Mouse (Mus musculus): Measurements from ENCODE around the gene Gm49322.
A peak's percentile ranks its signal among the peaks of the same experiment; 100 is the strongest.
"Not testable (repeated sequence)": the region's sequence is repeated elsewhere in the genome, so short reads cannot be mapped to it uniquely, and the experiment has no call there.

Gene Gm49322

GRCm38 (mm10) chr10:80605721-80606120, at the start of gene Gm49322:
Gene Gm49322, plus strand, starts transcription at chr10:80606021.
- not testable (repeated sequence) for DNase-seq (ENCODE audit: low read depth)

- peak; percentile 74 for DNase-seq (ENCODE audit: low read depth)
These were observed 48.4 kb upstream of the Gm49322 start for GRCm38 (mm10) chr10:80557346-80557965.

DNA sequence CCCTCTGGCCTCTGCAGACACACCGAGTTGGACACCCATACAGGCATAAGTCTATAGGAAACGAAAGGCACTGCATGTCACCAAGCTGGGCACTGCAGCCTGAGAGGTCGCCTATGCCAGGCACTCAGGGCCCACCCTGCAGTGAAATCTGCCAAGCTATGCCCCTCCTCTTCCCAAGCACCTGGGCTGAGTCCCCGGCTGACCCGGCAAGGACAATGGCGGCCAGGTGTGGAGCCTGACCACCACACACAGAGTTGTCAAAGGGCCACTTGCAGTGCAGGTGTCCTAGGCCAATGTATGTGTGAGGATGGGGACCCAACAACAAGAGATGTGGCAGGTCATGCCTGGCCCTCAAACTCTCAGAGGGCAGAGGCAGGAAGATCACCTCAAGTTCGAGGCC, 46.4 kb upstream of the Gm49322 start:
- DNase-seq (ENCODE audit: low read depth) = no peak

- no peak for DNase-seq (ENCODE audit: low read depth)
These were observed 45.2 kb upstream of the Gm49322 start for GRCm38 (mm10) chr10:80560621-80561020.

DNA sequence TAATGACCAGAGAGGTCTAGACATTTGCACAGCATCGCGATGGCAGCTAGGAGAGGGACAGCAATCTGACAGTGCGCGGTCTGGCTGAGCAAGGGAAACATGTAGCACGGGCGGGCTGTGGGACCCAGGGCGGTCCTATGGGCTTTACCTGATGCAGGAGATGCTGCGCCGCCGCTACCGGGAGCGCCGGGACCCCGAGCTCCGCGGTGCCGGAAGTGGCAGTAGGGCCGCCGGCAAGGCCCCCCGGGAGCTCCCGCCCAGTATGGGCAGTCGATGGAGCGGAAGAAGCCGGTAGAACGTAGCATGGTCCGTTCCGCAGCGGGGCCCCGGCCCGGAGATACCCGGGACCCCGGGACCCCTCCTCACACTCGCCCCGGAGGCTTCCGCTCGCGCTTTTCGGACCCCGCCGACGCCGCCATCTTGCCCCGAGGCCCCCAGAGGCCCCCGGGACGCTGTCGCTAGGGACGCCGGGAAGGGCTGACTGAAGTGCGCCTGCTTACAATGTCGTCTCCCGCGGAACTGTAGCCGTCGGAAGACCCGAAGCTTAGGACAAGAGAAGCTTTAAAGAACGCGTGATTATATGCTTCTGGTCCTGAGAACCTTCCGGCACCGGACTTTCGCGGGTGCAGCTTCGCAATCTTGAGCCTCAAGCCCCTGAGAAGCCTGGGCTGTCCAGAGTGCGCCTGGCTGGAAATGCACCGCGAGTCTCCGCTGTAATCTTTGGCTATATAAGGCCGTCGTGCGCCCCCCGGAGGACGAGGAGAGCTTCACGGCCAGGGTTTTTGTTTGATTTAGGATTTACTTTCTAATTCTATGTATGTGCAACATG, 44.5 kb upstream of the Gm49322 start, which contains the start of gene Rexo1:
Gene Rexo1, minus strand, starts transcription at position 445 of the 829 bp plus-strand sequence.
- DNase-seq (ENCODE audit: low read depth) = peak; percentile 97

DNA sequence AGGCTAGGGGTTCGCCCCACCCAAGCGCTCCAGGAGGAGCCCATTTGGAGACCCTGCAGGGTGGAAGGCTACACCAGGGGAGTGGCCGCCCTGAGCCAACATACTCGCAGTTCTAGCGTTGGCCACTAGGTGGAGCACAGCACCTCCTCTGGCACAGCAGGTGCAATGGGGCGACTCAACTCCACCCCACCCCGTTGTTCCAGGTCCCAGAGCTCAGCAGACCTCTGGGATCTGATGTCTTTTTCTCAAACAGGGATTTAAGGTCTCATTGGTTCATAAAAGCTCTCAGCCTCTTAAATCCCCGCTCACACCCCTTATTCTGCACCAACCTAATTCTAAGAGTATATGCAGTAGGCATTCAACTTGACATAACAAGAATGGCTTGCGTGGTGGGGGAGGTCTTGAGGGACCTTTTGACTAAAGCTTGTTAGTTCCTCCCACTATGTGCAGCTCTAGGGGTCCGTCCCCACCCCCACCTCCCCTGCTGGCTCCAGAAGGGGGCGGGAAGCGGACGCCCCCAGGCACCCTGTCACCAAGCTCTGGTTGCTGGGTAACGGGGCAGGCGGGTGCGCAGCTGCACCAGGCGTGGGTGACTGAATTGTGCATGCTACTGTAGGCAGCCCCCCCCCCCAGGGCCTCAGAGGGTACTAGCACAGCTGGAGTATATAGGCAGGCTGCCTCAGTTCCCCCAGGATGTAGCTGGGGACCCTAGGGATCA, 39.3 kb upstream of the Gm49322 start:
- DNase-seq (ENCODE audit: low read depth) = peak; percentile 93

DNA sequence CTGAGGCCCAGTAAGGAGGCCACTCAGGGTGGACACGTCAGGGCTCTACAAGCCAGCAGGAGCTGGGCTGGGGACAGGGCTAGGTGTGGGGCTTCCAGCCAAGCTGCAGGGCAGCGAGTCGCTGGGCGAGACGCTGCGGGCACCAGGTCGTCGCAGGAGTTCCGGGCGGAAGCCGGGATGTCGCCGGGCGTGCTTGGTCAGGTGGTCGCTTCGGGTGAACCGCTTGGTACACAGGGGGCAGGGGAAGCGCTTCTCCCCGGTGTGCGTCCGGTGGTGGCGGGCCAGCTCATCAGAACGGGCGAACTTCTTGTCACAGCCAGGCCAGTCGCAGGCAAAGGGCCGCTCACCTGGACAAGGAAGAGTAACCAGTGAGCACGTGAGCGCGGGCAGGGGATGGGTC, 36.9 kb upstream of the Gm49322 start:
- DNase-seq (ENCODE audit: low read depth) = no peak

DNA sequence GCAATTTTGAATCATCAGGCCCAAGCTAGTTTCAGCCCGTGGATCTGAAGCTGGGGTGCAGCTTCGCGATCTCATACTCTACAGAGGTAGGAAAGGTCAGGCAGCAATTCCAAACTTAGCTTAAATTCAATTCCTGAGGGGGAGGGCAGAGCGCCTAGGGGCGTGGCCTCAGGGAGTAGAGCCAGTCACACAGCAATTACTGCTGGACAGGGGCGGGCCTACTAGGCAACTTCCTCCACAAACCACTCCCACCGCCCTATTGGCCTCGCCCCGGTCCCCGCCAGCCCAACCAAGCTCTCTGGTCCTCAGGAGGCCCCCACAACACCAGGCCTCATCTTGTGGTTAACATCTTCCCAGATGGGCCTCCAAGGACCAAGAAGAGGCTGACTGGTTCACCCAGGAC, 36.2 kb upstream of the Gm49322 start:
- DNase-seq (ENCODE audit: low read depth) = no peak

- no peak for DNase-seq (ENCODE audit: low read depth)
These were observed 35.4 kb upstream of the Gm49322 start for GRCm38 (mm10) chr10:80570419-80570818.

GRCm38 (mm10) chr10:80570871-80571836, 34.7 kb upstream of the Gm49322 start:
- no peak for DNase-seq (ENCODE audit: low read depth)

DNA sequence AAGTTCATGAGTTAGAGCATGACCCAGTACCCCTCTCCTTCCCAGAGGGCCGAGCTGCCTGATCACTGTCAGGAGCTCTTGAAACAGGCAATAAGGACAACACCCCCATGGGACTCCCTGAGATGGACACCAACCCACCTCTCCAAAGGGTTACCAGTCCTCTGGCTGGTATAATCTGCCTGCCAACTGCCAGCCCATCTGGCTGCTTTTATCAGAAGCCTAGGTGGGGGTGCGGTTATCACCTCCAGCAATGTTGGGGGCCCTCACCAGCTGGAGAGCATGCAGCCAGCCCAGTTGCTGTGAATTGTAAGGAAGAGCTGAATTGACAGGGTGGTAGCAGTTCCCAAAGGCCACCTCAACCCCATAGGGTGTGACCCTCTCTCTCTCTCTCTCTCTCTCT, 33.3 kb upstream of the Gm49322 start:
- DNase-seq (ENCODE audit: low read depth) = no peak

DNA sequence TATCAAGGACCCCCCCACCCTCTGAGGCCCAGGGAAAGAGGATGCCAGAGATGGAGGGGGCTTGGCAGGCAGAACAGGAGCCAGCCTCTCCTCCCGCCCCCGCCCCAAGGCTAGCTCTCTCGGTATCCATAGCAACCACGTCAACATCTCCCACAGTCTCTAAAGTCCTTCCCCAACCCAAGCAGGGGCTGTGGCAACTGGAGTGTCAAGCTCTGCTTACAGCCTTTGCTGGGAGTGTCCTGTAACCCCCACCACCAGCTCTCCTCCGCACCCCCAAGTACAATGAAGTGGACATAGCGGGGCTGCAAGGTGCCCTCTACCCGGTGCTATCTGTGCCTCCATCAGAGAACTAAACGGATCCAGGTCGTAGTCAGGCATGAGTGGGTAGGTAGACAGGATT, 31.9 kb upstream of the Gm49322 start:
- no peak for DNase-seq (ENCODE audit: low read depth)

- DNase-seq (ENCODE audit: low read depth) = no peak
These were observed 30.9 kb upstream of the Gm49322 start for GRCm38 (mm10) chr10:80574896-80575295.

- DNase-seq (ENCODE audit: low read depth) = no peak
These were observed 29.9 kb upstream of the Gm49322 start for GRCm38 (mm10) chr10:80575925-80576324.

DNA sequence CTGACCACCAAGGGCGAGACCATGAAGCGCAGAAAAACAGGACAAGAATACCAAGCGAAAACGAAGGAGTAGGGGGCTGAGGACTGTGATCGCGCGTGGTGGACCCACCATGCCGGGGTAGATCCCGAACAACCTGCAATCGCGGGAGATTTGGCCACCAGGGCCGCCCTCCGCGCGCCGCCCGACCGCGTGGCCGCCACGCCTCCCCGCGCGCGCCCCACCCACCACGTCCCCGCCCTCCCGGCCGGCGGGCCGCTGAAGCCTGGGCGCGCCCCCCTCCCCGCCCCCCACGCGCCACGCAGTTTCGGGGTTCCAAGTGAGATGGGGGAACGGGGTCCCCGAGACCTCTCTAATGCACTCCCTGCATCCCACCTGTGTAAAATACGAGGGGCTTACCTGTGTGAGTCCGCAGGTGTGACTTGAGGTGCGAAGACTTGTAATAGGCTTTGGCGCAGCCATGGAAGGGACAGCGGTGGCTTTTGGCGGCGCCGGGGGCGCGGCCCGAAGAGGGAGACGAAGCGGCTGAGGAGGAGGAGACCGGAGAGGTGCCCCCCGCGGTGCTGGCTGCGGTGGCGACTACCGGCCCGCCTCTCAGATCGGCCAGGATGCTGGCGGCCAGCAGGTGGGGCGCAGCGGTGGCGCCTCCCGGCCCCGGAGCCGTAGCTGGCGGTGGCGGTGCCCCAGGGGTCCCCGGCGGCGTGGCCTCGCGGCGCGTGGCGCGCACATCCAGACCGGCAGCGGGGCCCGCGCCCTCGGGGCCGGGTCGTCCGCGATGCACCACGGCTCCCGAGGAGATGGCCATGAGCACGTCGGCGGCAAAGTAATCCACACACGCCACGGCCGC, 29.2 kb upstream of the Gm49322 start:
- DNase-seq (ENCODE audit: low read depth) = peak; percentile 78

- DNase-seq (ENCODE audit: low read depth) = peak; percentile 99
These were observed 28.4 kb upstream of the Gm49322 start, which contains the start of gene Klf16 for GRCm38 (mm10) chr10:80577195-80578130. Gene Klf16, minus strand, starts transcription at chr10:80577321.

GRCm38 (mm10) chr10:80578131-80578750, 27.6 kb upstream of the Gm49322 start:
- DNase-seq (ENCODE audit: low read depth) = peak; percentile 95

DNA sequence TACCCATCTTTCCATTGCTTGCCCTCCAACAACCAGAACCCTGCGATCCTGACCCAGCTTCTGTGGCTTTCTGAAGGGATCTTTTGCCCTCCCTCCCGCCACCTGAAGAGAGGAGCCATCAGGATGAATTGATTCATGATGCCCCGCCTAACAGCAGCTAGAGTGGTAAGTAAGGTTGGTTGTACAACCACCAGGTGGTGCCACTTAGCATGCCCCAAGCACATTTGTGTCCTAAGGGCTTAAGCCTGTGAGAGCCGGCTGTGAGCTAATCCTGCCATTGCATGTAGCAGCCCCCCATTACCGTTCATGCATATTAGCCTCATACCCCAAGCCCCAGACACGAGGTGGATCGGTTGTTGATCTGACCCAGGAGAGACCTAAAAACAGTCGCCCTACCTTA, 26.9 kb upstream of the Gm49322 start:
- DNase-seq (ENCODE audit: low read depth) = peak; percentile 94

DNA sequence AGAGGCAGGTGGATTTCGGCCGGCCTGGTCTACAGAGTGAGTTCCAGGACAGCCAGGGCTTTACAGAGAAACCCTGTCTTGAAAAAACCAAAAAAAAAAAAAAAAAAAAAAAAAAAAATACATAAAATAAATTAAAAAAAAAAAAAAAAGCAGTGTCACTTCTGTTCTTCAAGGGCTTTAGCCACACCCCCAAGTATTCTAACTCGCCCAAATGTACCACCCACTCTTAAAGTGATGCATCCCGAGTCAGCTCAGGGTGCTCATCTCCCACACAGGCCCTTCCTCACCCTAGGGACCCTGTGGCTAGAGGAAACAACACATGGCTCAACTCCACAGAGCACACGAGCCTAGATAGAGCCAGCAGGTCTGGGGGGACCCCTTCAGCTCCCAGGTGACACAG, 22.8 kb upstream of the Gm49322 start:
- DNase-seq (ENCODE audit: low read depth) = no peak

All from naive thymus-derived CD4-positive, alpha-beta T cell, adult 2 months (primary cell).